Mouse (Mus musculus): ENCODE measurements at regions not wholly inside any gene's neighbourhood (a gene's known extent, or its start where the extent isn't known, plus 50 kb on each side); places are given as distances from the start of the nearest gene placed in this dataset.

- no peak for ATAC-seq (ENCODE audit: insufficient number of reproducible peaks, low FRiP score, low TSS enrichment)
Observed at GRCm38 (mm10) chr8:77842392-77843139, 118.3 kb upstream of the Ednra start.

GRCm38 (mm10) chr8:77843229-77843628 is 119.0 kb upstream of the Ednra start:
- ATAC-seq (ENCODE audit: insufficient number of reproducible peaks, low FRiP score, low TSS enrichment), result no peak

GRCm38 (mm10) chr8:77850523-77850922 is 126.3 kb upstream of the Ednra start:
- no peak for ATAC-seq (ENCODE audit: insufficient number of reproducible peaks, low FRiP score, low TSS enrichment)

- no peak for ATAC-seq (ENCODE audit: insufficient number of reproducible peaks, low FRiP score, low TSS enrichment)
Observed at GRCm38 (mm10) chr8:77870264-77870663, 146.0 kb upstream of the Ednra start.

- no peak for ATAC-seq (ENCODE audit: insufficient number of reproducible peaks, low FRiP score, low TSS enrichment)
Observed at GRCm38 (mm10) chr8:77872771-77873170, 148.5 kb upstream of the Ednra start.

GRCm38 (mm10) chr8:77919776-77920175 is 195.5 kb upstream of the Ednra start:
- no peak for ATAC-seq (ENCODE audit: insufficient number of reproducible peaks, low FRiP score, low TSS enrichment)

GRCm38 (mm10) chr8:77921868-77922267 is 197.6 kb upstream of the Ednra start:
- no peak for ATAC-seq (ENCODE audit: insufficient number of reproducible peaks, low FRiP score, low TSS enrichment)

- no peak for ATAC-seq (ENCODE audit: insufficient number of reproducible peaks, low FRiP score, low TSS enrichment)
Observed at GRCm38 (mm10) chr8:77947702-77948101, 223.4 kb upstream of the Ednra start.

- ATAC-seq (ENCODE audit: insufficient number of reproducible peaks, low FRiP score, low TSS enrichment), result no peak
Observed at GRCm38 (mm10) chr8:77949640-77950039, 225.4 kb upstream of the Ednra start.

GRCm38 (mm10) chr8:77958814-77959372 is 234.6 kb upstream of the Ednra start:
- ATAC-seq (ENCODE audit: insufficient number of reproducible peaks, low FRiP score, low TSS enrichment), result no peak

- no peak for ATAC-seq (ENCODE audit: insufficient number of reproducible peaks, low FRiP score, low TSS enrichment)
Observed at GRCm38 (mm10) chr8:77963102-77963698, 238.9 kb upstream of the Ednra start.

- ATAC-seq (ENCODE audit: insufficient number of reproducible peaks, low FRiP score, low TSS enrichment), result no peak
Observed at GRCm38 (mm10) chr8:77970378-77970777, 242.7 kb upstream of the Ttc29 start.

- ATAC-seq (ENCODE audit: insufficient number of reproducible peaks, low FRiP score, low TSS enrichment), result no peak
Observed at GRCm38 (mm10) chr8:77973714-77974113, 239.4 kb upstream of the Ttc29 start.

- no peak for ATAC-seq (ENCODE audit: insufficient number of reproducible peaks, low FRiP score, low TSS enrichment)
Observed at GRCm38 (mm10) chr8:77979106-77979505, 234.0 kb upstream of the Ttc29 start.

- ATAC-seq (ENCODE audit: insufficient number of reproducible peaks, low FRiP score, low TSS enrichment), result no peak
Observed at GRCm38 (mm10) chr8:77980701-77981100, 232.4 kb upstream of the Ttc29 start.

- ATAC-seq (ENCODE audit: insufficient number of reproducible peaks, low FRiP score, low TSS enrichment), result no peak
Observed at GRCm38 (mm10) chr8:77982031-77982430, 231.1 kb upstream of the Ttc29 start.

GRCm38 (mm10) chr8:77983476-77983875 is 229.6 kb upstream of the Ttc29 start:
- ATAC-seq (ENCODE audit: insufficient number of reproducible peaks, low FRiP score, low TSS enrichment), result no peak

- no peak for ATAC-seq (ENCODE audit: insufficient number of reproducible peaks, low FRiP score, low TSS enrichment)
Observed at GRCm38 (mm10) chr8:77987237-77987636, 225.9 kb upstream of the Ttc29 start.

GRCm38 (mm10) chr8:77988291-77989056 is 224.6 kb upstream of the Ttc29 start:
- ATAC-seq (ENCODE audit: insufficient number of reproducible peaks, low FRiP score, low TSS enrichment), result no peak

- ATAC-seq (ENCODE audit: insufficient number of reproducible peaks, low FRiP score, low TSS enrichment), result no peak
Observed at GRCm38 (mm10) chr8:77991050-77991449, 222.0 kb upstream of the Ttc29 start.

GRCm38 (mm10) chr8:78000303-78000702 is 212.8 kb upstream of the Ttc29 start:
- ATAC-seq (ENCODE audit: insufficient number of reproducible peaks, low FRiP score, low TSS enrichment), result no peak

Measured in cerebellum, adult (tissue).